ENCODE assay signal across 29 mouse cellular contexts in the genomic region with DNA sequence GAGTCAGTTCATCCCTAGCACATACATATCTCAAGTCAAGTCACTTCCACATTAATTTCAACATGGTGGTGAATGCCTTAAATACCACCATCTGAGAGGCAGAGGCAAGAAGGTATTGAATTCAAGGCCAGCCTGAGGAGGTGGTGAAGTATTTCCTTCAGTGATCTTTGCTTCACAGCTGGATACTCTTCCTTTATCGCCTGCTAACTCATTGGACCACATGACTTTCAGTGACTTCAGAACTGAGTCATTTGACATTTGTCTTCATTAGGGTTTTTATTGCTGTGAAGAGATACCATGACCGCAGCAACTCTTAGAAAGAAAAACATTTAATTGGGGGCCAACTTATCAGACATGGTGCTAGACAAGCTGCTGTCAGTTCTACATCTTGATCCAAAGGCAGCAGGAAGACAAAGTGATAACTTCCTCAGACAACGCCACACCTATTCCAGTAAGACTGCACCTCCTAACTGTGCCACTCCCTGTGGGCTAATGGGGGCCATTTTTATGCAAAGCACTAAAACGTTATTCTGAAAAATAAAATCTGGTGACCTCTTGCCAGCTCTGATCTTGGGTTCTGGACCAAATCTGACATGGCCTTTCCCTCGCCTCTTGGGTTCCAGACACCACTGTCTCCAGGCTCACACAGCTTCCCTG. TPM values are rescaled to one million over a fixed set of nuclear protein-coding genes. Genes with fewer than 3 reads are reported as not detected.
DNase-seq lines count a peak whose midpoint lies in the region; ATAC-seq and TF ChIP-seq lines count a peak whose summit lies in the region.
"Had no signal": no experiment of that assay in that cellular context is flagged by ENCODE, and none has a peak within 500 bp of the region (broad histone marks: within the 10 kb centered on the region; RNA-seq: fewer than 3 reads in every experiment).

No protein-coding gene starts in this region.

- no peaks in the 10 kb centered on the region for H3K79me2 ChIP-seq in MEL (ENCODE audit: control insufficient read depth, insufficient read depth, low read length, poor library complexity)

- H3K9ac ChIP-seq in ES-Bruce4 (ENCODE audit: low read depth, poor library complexity, severe bottlenecking) (no peak overlapping the region), MEL (ENCODE audit: control insufficient read depth, low read depth, low read length, poor library complexity, severe bottlenecking) (no peak overlapping the region)
- no peak overlapping the region for H3K9ac ChIP-seq in liver, embryonic 13.5 days
- H3K9ac ChIP-seq: forebrain, embryonic 13.5 days; heart, embryonic 12.5 days; heart, embryonic 15.5 days; hindbrain, embryonic 14.5 days had no signal

- intact Hi-C loops in heart, postnatal 10 days (cut with DNase I) = no loop called here

- peaks cover 4% of the 10 kb centered on the region for H3K4me1 ChIP-seq in ES-Bruce4 (ENCODE audit: control insufficient read depth, insufficient read depth, low read length)
- peaks cover 6 to 19% of the 10 kb centered on the region in 2 experiments for H3K4me1 ChIP-seq in MEL (ENCODE audit: control insufficient read depth in 1 of 2, insufficient read depth in 2 of 2, low read length in 2 of 2)
- peaks cover 59% of the 10 kb centered on the region for H3K4me1 ChIP-seq in liver, embryonic 13.5 days (replicated peaks)
- H3K4me1 ChIP-seq in kidney, adult 2 months (ENCODE audit: control insufficient read depth, insufficient read depth, low read length) = peaks cover 9% of the 10 kb centered on the region; the same call in 1 of the 2 replicates
- H3K4me1 ChIP-seq: heart, embryonic 15.5 days had no signal

- TF ChIP-seq EP300 in ES-Bruce4 (IDR thresholded peaks at IDR 0.05; ENCODE audit: insufficient read depth, low read depth, low read length) = no peak
- peak in 1 of 2 experiments; percentile 48; a peak in 1 of 4 replicates for TF ChIP-seq EP300 in MEL (IDR thresholded peaks at IDR 0.05; ENCODE audit: low read depth in 1 of 2, low read length in 2 of 2)

- WGBS in liver, embryonic 13.5 days (ENCODE audit: insufficient replicate concordance) = 82% methylated on average over 5 of the region's 5 CpGs
- WGBS in kidney, adult 2 months = 86% methylated on average over 5 of the region's 5 CpGs

- H3K4me3 ChIP-seq in ES-Bruce4 (ENCODE audit: low read depth, low read length) = no peak overlapping the region
- no peak overlapping the region for H3K4me3 ChIP-seq in MEL (ENCODE audit: control insufficient read depth in 1 of 2, insufficient read depth in 1 of 2, low read depth in 2 of 2, low read length in 2 of 2)
- no peak overlapping the region for H3K4me3 ChIP-seq in liver, embryonic 13.5 days (replicated peaks)
- H3K4me3 ChIP-seq in kidney, adult 2 months (ENCODE audit: insufficient read depth, low read depth, low read length) = no peak overlapping the region
- H3K4me3 ChIP-seq: forebrain, embryonic 10.5 days; forebrain, embryonic 13.5 days; gastrocnemius, adult 2 months; heart, embryonic 12.5 days; heart, embryonic 15.5 days had no signal

- H3K4me2 ChIP-seq in liver, embryonic 13.5 days = no peak overlapping the region
- H3K4me2 ChIP-seq: forebrain, embryonic 13.5 days; heart, embryonic 12.5 days; heart, embryonic 15.5 days; hindbrain, embryonic 14.5 days had no signal

- no peaks in the 10 kb centered on the region for H3K27me3 ChIP-seq in ES-Bruce4 (ENCODE audit: control insufficient read depth, insufficient read depth, low read length, poor library complexity, severe bottlenecking)
- H3K27me3 ChIP-seq in MEL (ENCODE audit: control insufficient read depth in 1 of 2, insufficient read depth in 2 of 2, low read length in 2 of 2) = no peaks in the 10 kb centered on the region
- no peaks in the 10 kb centered on the region for H3K27me3 ChIP-seq in liver, embryonic 13.5 days
- no peaks in the 10 kb centered on the region for H3K27me3 ChIP-seq in kidney, adult 2 months (replicated peaks; ENCODE audit: control insufficient read depth, insufficient read depth, low read length)
- H3K27me3 ChIP-seq: forebrain, embryonic 13.5 days; heart, embryonic 12.5 days; heart, embryonic 15.5 days; Patski had no signal

- ATAC-seq in liver, embryonic 13.5 days (ENCODE audit: low read depth) = no peak
- ATAC-seq: activated CD4-positive, CD25-positive, alpha-beta regulatory T cell, adult 4 months; forebrain, embryonic 13.5 days; forebrain, embryonic 16.5 days; hindbrain, postnatal 0 days; inflammation-experienced regulatory T-cells, adult 6 months; Patski had no signal

- TF ChIP-seq POLR2A in ES-Bruce4 (IDR thresholded peaks at IDR 0.05; ENCODE audit: insufficient read depth, low read length) (no peak), MEL (IDR thresholded peaks at IDR 0.05; ENCODE audit: control insufficient read depth in 1 of 2, insufficient read depth in 1 of 2, low read depth in 1 of 2, low read length in 2 of 2, poor library complexity in 1 of 2) (no peak)
- TF ChIP-seq POLR2A in kidney, adult 2 months (IDR thresholded peaks at IDR 0.05; ENCODE audit: low read depth, low read length) = no peak

- H3K9me3 ChIP-seq in ES-Bruce4 (replicated peaks; ENCODE audit: control insufficient read depth, insufficient read depth, low read length, poor library complexity, severe bottlenecking) (no peaks in the 10 kb centered on the region), MEL (replicated peaks; ENCODE audit: insufficient read depth, low read length) (no peaks in the 10 kb centered on the region)
- H3K9me3 ChIP-seq in liver, embryonic 13.5 days (replicated peaks) = 0 out of 2 replicates have a peak, but pooled peaks cover 10% of the 10 kb centered on the region
- H3K9me3 ChIP-seq: forebrain, embryonic 10.5 days; forebrain, embryonic 13.5 days; heart, embryonic 12.5 days; heart, embryonic 15.5 days had no signal

- H3K36me3 ChIP-seq in ES-Bruce4 (ENCODE audit: control insufficient read depth, insufficient read depth, low read length, poor library complexity, severe bottlenecking) (no peaks in the 10 kb centered on the region), MEL (ENCODE audit: control insufficient read depth in 1 of 2, insufficient read depth in 2 of 2, low read length in 2 of 2) (peaks cover 0 to 20% of the 10 kb centered on the region in 2 experiments; a peak in 2 of 4 replicates)
- H3K36me3 ChIP-seq in liver, embryonic 13.5 days = no peaks in the 10 kb centered on the region; the same call in 1 of the 2 replicates
- no peaks in the 10 kb centered on the region for H3K36me3 ChIP-seq in kidney, adult 2 months (ENCODE audit: control insufficient read depth, insufficient read depth, low read length)
- H3K36me3 ChIP-seq: forebrain, embryonic 10.5 days; heart, embryonic 12.5 days; heart, embryonic 15.5 days had no signal

- TF ChIP-seq CTCF in ES-Bruce4 (IDR thresholded peaks at IDR 0.05; ENCODE audit: low read depth, low read length) (no peak), MEL (IDR thresholded peaks at IDR 0.05 in 2 of 3, conservative IDR thresholded peaks at IDR 0.05 in 1 of 3; ENCODE audit: control insufficient read depth in 1 of 3, insufficient read depth in 1 of 3, low read depth in 2 of 3, low read length in 3 of 3, poor library complexity in 1 of 3, severe bottlenecking in 1 of 3) (no peak)
- TF ChIP-seq CTCF in kidney, adult 2 months (conservative IDR thresholded peaks at IDR 0.05; ENCODE audit: insufficient read depth, insufficient read length, low read depth, low read length) = no peak

- H3K27ac ChIP-seq in ES-Bruce4 (ENCODE audit: insufficient read depth, low read length) (peak overlapping the region; percentile 36), MEL (ENCODE audit: control insufficient read depth, low read depth, low read length) (no peak overlapping the region; the same call in 1 of the 2 replicates)
- H3K27ac ChIP-seq in liver, embryonic 13.5 days = peak overlapping the region; percentile 9; the same call in 1 of the 2 replicates
- no peak overlapping the region for H3K27ac ChIP-seq in kidney, adult 2 months (ENCODE audit: insufficient read depth, low read depth, low read length)
- H3K27ac ChIP-seq: forebrain, embryonic 10.5 days; forebrain, embryonic 13.5 days; gastrocnemius, adult 2 months; heart, embryonic 15.5 days; hindbrain, embryonic 14.5 days; hindbrain, postnatal 0 days had no signal

- no peak for TF ChIP-seq RAD21 in MEL (IDR thresholded peaks at IDR 0.05; ENCODE audit: low read depth, low read length)

- peak; percentile 31 for DNase-seq in heart, adult 11 months
- no peak for DNase-seq in heart, postnatal 10 days
- DNase-seq in MEL (ENCODE audit: low read depth, low spot score) = peak; percentile 22
- DNase-seq in liver, embryonic 13.5 days = no peak
- no peak for DNase-seq in right cerebral cortex, postnatal 4 days
- DNase-seq in gastrocnemius, adult 18-20 months (ENCODE audit: low spot score) = no peak
- DNase-seq in kidney, adult 2 months = no peak
- DNase-seq: adrenal gland, adult 8-10 months; adrenal gland, postnatal 25 days; cerebellum, adult 11-12 months; cerebellum, adult 8-10 months; cerebellum, postnatal 10 days; cerebellum, postnatal 36 days; gastrocnemius, adult 2 months; gastrocnemius, postnatal 14 days; heart, adult 18-20 months; heart, postnatal 14 days; heart, postnatal 4 days had no signal

TF ChIP-seq in MEL, 35 proteins besides CTCF, POLR2A, EP300 and RAD21:
- no peak for TF ChIP-seq TCF12 (IDR thresholded peaks at IDR 0.05; ENCODE audit: low read depth, low read length)
TF ChIP-seq in MEL: peak in this region for 0.

RNA-seq across cellular contexts. Expression of gene Bmp2k, which starts 24.9 kb away (rescaled TPM):
- 10 to 100 TPM; 16.2 to 16.6 TPM for total RNA-seq in heart, postnatal 10 days (2021)
- 8.4 and 10.3 TPM in 2 replicates for polyA plus RNA-seq in ES-Bruce4 (2011; ENCODE audit: insufficient read depth, insufficient read length, low read depth, missing spikeins)
- 10.8 and 11.2 TPM in 2 replicates for total RNA-seq in MEL (2012; rRNA removed)
- polyA plus RNA-seq in MEL (2012; ENCODE audit: insufficient read depth in 1 of 2, insufficient read length in 2 of 2, low read depth in 1 of 2, low replicate concordance in 2 of 2, missing spikeins in 1 of 2) = 10 to 100 TPM in 1 of 2 experiments, not detected in 1; 16.3 TPM
- 34.7 and 39.3 TPM in 2 replicates for polyA plus RNA-seq in liver, embryonic 13.5 days (2015; fragmentation: Nextera tagmentation; extraction: Ambion mirVana)
- 10 to 100 TPM; 11.8 to 13.2 TPM for total RNA-seq in gastrocnemius, adult 18-20 months (2021)
- polyA plus RNA-seq in kidney, adult 2 months (2012; rRNA removed) = 11.5 and 12.5 TPM in 2 replicates

Comparison
In these comparisons a context has a peak if more than half of its experiments do, and no peak if none do; other contexts are left out.
1. DNase-seq: peak in heart, adult 11 months (single experiment) and MEL (single experiment); none in heart, postnatal 10 days (0 of 2), liver, embryonic 13.5 days (single experiment), right cerebral cortex, postnatal 4 days (single experiment), gastrocnemius, adult 18-20 months (single experiment) and kidney, adult 2 months (single experiment).
2. H3K27ac ChIP-seq: peak in ES-Bruce4 (single experiment) and liver, embryonic 13.5 days (single experiment); none in MEL (single experiment) and kidney, adult 2 months (single experiment).